Mouse (Mus musculus) c-Kit-positive CD71-positive TER-119-positive erythroid progenitor cells, embryonic 14.5 days (primary cell): ENCODE measurements at regions not wholly inside any gene's neighbourhood (a gene's known extent, or its start where the extent isn't known, plus 50 kb on each side); places are given as distances from the start of the nearest gene placed in this dataset.

Experiments
- DNase-seq: peaks from one replicate; pipeline ENCODE4 v3.0.0-alpha.2; 2013; ENCODE audit warnings: low spot score

GRCm38 (mm10) chr6:93026068-93027022 is 83.1 kb upstream of the Adamts9 start:
- DNase-seq: no peak

DNA sequence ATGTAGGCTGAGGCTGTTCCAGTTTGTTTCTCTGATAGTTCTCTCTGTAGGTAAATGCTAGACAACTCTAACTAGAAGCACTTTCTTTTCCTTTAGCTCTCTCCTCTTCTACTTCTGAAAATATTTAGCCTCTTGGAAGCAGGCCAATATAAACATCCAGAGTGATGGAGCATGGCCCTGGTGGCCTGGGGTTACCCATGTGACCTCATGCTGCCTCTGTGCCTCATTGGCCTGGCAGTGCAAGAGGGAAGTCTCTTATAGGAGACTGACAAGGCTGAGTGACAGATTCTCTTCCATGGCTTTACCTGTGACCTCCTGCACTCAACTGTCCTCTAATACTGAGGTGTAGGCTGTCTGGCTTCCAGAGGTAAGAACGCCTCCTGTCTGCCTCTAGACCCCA is 71.2 kb upstream of the Adamts9 start:
- DNase-seq: no peak

DNA sequence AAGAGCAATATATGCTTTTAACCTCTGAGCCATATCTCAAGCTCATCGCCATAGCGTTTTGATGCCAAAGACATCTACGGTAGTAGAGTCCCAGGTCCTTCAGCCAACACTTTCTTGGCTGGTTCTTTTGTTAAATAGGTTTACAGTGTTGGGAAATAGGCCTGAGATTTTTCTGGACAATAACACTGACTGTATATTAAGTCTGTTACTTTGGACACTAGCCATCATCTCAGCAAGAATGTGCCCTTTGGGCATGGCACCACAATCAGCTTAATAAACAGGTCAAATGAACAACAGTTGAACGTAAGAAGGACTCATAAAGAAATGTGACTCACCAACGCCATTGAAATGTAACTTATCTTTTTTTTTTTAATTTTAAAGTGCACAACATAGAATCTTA is 68.6 kb upstream of the Adamts9 start:
- no peak for DNase-seq

GRCm38 (mm10) chr6:93004587-93005240 is 61.4 kb upstream of the Adamts9 start:
- DNase-seq: no peak

DNA sequence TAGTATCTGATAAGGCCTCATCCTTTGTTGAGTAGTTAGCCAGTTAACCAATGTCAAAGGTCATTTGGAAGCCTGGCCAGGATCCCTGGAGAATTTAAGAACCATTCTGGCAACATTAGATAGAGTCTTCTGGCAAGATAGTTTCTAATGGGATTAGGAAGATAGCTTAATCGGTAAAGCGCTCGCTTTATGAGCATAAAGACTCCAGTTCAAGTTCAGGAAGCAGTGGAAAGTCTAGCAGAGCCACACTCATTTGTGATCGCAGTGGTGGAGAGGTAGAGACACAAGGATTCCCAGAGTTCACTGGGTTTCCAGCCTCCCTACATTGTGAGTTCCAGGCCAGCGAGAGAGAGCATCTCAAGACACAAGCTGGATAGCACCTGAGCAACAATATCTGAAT is 60.5 kb upstream of the Adamts9 start:
- DNase-seq: no peak

DNA sequence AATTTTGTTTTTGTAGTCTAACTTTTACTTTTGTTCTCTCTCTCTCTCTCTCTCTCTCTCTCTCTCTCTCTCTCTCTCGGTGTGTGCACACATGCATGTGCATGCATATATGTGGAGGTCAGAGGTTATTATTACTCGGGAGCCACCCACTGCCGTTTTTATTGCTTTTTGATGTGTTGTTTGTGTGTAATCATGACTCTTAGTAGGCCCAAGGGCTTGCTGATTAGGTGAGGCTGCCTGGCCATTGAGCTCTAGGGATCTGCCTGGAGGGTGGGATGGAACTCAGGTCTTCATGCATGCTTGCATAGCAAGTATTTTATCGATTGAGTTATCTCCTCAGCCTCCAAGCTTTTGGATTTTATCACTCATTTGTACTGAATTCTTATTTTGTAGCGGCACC is 50.4 kb upstream of the Adamts9 start:
- DNase-seq: no peak
